Mouse (Mus musculus): ENCODE data around the gene Ndufaf5. TPM values are rescaled to one million over a fixed set of nuclear protein-coding genes. Genes with fewer than 3 reads are reported as not detected.

Gene Ndufaf5
- polyA plus RNA-seq, 1 experiment, result 15.1 TPM

DNA sequence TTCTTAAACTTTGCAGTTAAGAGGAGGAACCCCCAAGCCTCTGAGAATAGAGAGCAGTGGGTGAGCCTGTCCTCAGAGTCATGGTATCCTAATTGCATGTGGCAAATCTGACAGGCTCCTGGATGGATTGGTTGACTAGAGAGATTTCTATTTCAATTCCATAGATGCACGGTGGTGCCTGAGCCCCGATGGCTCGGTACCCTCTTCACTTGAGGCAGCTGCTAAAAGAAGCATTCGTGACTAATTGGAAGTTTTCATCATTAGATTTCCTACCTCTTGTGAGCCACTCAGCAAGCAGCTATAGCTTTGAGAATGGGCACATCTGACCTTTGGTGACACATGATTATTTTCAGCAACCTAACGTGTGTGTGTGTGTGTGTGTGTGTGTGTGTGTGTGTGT is 71.9 kb downstream of the Ndufaf5 start:
- TF ChIP-seq GATA1 (IDR thresholded peaks at IDR 0.05; ENCODE audit: low read length), result no peak

DNA sequence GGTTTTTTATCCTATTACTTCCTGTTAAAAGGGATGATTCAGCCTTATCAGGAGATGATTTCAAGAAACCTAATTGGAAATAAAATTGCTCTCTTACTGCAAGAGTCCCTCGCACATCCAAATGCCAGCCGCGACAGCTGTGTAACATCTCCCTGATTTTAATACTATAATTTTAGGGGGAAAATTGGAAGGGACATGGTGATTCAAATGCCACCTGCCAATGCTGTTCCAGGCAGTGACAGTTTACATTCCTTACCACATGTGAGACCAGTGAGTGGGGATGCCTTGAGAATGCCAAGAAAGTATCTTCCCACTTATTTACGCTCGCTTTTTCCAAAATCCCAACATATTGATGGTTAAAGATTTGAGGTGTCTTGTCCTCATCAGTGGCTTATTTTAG is 72.7 kb downstream of the Ndufaf5 start:
- no peak for TF ChIP-seq GATA1 (IDR thresholded peaks at IDR 0.05; ENCODE audit: low read length)

Other genes starting within 250 kb of the Ndufaf5 start
- 2.0 and 2.5 TPM in 2 replicates for gene Tasp1, start 103.8 kb upstream of the Ndufaf5 start, polyA plus RNA-seq (2012)
- not detected in 2 replicates for gene Gm17374, start 18.6 kb upstream of the Ndufaf5 start, polyA plus RNA-seq (2012)
- 1.3 and 2.8 TPM in 2 replicates for gene Esf1, start 85 bp upstream of the Ndufaf5 start, polyA plus RNA-seq (2012)
- not detected in 2 replicates for gene Sel1l2, start 219.1 kb downstream of the Ndufaf5 start, polyA plus RNA-seq (2012)
- not detected in 2 replicates for gene Macrod2, start 224.7 kb downstream of the Ndufaf5 start, polyA plus RNA-seq (2012)

All from G1E-ER4 (cell line).